Mouse (Mus musculus) lung, embryonic 14.5 days (tissue): ENCODE results near the gene Slc5a11. TPM values are rescaled to one million over a fixed set of nuclear protein-coding genes. Genes with fewer than 3 reads are reported as not detected.
A peak's percentile ranks its signal among the peaks of the same experiment; 100 is the strongest.

Experiments
- ATAC-seq: fragments of 200-750 bp; cut with Nextera tagmentation; 2 replicates; pipeline ENCODE4 v1.8.0; 2017; ENCODE audit warnings: mild to moderate bottlenecking, moderate TSS enrichment, moderate library complexity; ENCODE audit not compliant: insufficient read depth
- DNase-seq: peaks from one replicate; pipeline ENCODE4 v3.0.0-alpha.2; 2015
- H3K27ac ChIP-seq: fragments of 300-500 bp; sonication (generic); 2 replicates; pipeline ENCODE4 v1.5.1; 2014; ENCODE audit warnings: low read depth, mild to moderate bottlenecking, moderate library complexity
- H3K27me3 ChIP-seq: fragments of 300-500 bp; sonication (generic); 2 replicates; pipeline ENCODE4 v1.6.1; 2014; ENCODE audit warnings: low read length, control low read depth; ENCODE audit not compliant: insufficient read depth
- H3K36me3 ChIP-seq: fragments of 300-500 bp; sonication (generic); 2 replicates; pipeline ENCODE4 v1.6.1; 2014; ENCODE audit warnings: control low read depth; ENCODE audit not compliant: insufficient read depth
- H3K4me1 ChIP-seq: fragments of 300-500 bp; sonication (generic); 2 replicates; pipeline ENCODE4 v1.6.1; 2014; ENCODE audit warnings: antibody characterized with exemption, control low read depth; ENCODE audit not compliant: insufficient read depth
- H3K4me2 ChIP-seq: fragments of 300-500 bp; sonication (generic); 2 replicates; pipeline ENCODE4 v1.6.1; 2014; ENCODE audit warnings: mild to moderate bottlenecking
- H3K4me3 ChIP-seq: fragments of 300-500 bp; sonication (generic); 2 replicates; pipeline ENCODE4 v1.5.1; 2014; ENCODE audit warnings: low read depth, low read length
- H3K9ac ChIP-seq: fragments of 300-500 bp; sonication (generic); 2 replicates; pipeline ENCODE4 v1.6.1; 2014
- H3K9me3 ChIP-seq: fragments of 300-500 bp; sonication (generic); 2 replicates; pipeline ENCODE4 v1.6.1; 2016; ENCODE audit warnings: low read depth, low read length, control low read depth
- CTCF ChIP-seq: IDR thresholded peaks from 2 replicates; pipeline ENCODE4 v1.5.1; 2016; ENCODE audit warnings: antibody characterized with exemption, low read depth
- WGBS: fragments of 180-500 bp; shearing (Covaris S2); extraction: QIAGEN DNeasy Blood & Tissue Kit; methylation state at CpG from one replicate; pipeline ENCODE4 v1.1.7; 2014; 5-methylcytosine and 5-hydroxymethylcytosine counted together
- polyA plus RNA-seq: library from polyadenylated mRNA; unstranded; fragments of >200 nt; fragmentation: Nextera tagmentation; extraction: Ambion mirVana; gene quantifications from 2 replicates; pipeline ENCODE4 v1.2.1, GENCODE M21; 2014

Slc5a11 gene
- polyA plus RNA-seq, 1 experiment from 2014 or later, result 1.6 TPM

DNA sequence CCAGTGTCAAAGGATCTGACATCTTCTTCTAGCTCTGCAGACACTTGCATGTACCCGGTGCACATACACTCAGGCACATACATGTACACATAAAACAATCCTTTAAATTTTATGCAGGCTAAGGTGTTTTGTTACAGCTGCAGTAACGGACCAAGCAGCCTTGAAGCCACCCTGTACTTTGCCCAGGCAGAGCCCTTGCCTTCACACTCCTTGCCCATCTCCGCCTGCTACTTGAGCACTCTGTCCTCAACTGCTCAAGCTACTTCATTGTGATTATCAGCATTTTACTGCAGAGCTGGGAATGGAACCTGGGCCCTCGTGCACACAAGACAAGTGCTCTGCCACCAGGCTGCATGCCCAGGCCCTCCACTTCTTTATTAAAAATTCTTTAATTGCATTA lies 10.6 kb downstream of the Slc5a11 start:
- ATAC-seq, result no peak

DNA sequence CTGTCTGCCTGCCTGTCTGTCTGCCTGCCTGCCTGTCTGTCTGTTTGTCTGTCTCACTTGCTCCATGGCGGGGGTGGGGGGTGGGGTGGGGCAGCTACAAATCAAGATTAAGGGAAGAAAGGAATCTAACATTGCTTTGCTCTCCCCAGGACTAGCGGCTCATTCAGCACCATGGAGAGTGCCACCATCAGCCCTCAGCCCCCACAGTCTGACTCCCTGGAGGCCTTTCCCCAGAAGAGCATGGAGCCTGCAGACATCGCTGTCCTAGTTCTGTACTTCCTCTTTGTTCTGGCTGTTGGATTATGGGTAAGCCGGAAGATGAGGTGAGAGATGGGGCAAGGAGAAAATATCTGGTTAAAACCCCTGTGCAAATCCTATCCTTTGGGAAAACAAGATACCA lies 20.9 kb downstream of the Slc5a11 start:
- 22% methylated on average over 4 of the region's 4 CpGs for WGBS
- no peak for ATAC-seq

More for the DNA sequence above, 10.6 kb downstream of the Slc5a11 start:
- H3K36me3 ChIP-seq, result no peaks in the 10 kb centered on the region
- H3K27me3 ChIP-seq, result no peaks in the 10 kb centered on the region
- no peaks in the 10 kb centered on the region for H3K9me3 ChIP-seq
- WGBS, result 77% methylated on average over 4 of the region's 4 CpGs
- no peak for DNase-seq
- H3K27ac ChIP-seq, result no peak overlapping the region
- no peak overlapping the region for H3K4me3 ChIP-seq
- TF ChIP-seq CTCF, result no peak
- no peak overlapping the region for H3K4me2 ChIP-seq
- no peak overlapping the region for H3K9ac ChIP-seq
- no peaks in the 10 kb centered on the region for H3K4me1 ChIP-seq

DNA sequence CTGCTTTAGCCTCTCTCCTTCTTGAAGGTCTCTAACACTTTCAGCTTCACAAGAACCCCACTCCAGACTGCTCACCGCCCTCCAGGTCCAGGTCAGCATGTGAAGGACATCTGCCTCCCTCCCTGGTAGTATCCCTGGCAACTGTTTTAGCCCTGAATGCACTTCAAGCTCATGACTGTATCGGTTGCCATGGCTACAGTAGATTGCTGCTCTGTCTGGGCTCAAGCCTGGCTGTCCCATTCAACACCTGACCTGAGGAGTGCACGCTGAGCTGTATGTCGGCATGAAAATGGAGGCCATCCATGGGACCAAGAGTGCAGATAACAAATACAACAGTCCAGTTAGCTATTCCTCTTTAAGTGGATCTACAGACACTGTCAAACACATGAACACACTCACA lies 24.0 kb downstream of the Slc5a11 start:
- no peak for TF ChIP-seq CTCF
- no peaks in the 10 kb centered on the region for H3K9me3 ChIP-seq
- H3K27ac ChIP-seq, result no peak overlapping the region
- DNase-seq (no peak), ATAC-seq (no peak)
- H3K4me1 ChIP-seq, result no peaks in the 10 kb centered on the region
- 68% methylated on average over 4 of the region's 4 CpGs for WGBS
- H3K36me3 ChIP-seq, result no peaks in the 10 kb centered on the region
- H3K9ac ChIP-seq, result no peak overlapping the region
- H3K27me3 ChIP-seq, result no peaks in the 10 kb centered on the region
- no peak overlapping the region for H3K4me3 ChIP-seq
- H3K4me2 ChIP-seq, result no peak overlapping the region

More for the DNA sequence above, 20.9 kb downstream of the Slc5a11 start:
- Histone ChIP-seq H3K4me2 (no peak overlapping the region), H3K4me1 (no peaks in the 10 kb centered on the region), H3K27me3 (no peaks in the 10 kb centered on the region), H3K4me3 (no peak overlapping the region), H3K36me3 (no peaks in the 10 kb centered on the region), H3K9me3 (no peaks in the 10 kb centered on the region), H3K27ac (no peak overlapping the region), H3K9ac (no peak overlapping the region)
- no peak for TF ChIP-seq CTCF
- peak; percentile 80 for DNase-seq

DNA sequence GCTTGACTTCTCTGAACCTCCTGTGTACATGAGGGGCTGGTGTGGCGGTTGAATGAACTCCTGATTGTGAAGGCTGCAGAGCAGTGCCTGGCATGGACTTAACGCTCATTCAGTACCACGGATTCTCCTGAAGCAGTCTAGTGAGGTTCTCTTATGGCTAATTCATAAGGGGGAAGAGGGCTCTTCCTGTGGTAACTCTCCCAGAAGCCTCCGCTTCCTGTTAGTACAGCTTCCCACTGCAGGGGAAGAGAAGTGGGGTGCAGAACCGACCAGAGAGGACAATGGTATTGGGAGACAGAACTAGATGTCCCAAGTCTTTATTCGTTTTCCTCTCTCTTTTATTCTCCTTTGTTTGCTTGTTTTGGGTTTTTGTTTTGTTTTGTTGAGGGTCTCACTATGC lies 25.5 kb downstream of the Slc5a11 start:
- Histone ChIP-seq H3K4me3 (no peak overlapping the region), H3K36me3 (no peaks in the 10 kb centered on the region), H3K27ac (no peak overlapping the region), H3K9ac (no peak overlapping the region), H3K9me3 (no peaks in the 10 kb centered on the region), H3K27me3 (no peaks in the 10 kb centered on the region), H3K4me1 (no peaks in the 10 kb centered on the region), H3K4me2 (no peak overlapping the region)
- TF ChIP-seq CTCF, result no peak
- no peak for DNase-seq
- no peak for ATAC-seq
- 58% methylated on average over 6 of the region's 6 CpGs for WGBS

DNA sequence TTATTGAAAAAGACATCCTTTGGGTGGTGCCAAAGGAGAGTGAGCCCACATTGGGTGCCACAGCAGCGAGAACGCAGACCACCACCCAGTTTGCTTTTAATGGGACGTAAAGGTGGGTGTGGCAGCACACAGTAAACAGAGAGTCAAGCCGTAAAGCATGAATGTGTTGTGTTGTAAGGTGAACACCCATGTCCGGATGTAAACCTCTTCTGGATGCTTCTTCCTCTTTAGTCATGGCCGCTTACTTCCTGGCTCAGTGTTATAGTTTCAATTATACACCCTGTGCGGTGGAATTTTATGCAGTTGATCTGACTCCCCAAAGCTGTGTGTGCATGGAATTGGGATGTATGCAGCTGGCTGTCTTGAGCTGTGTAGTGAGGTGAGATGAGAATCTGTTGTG lies 27.7 kb downstream of the Slc5a11 start:
- Histone ChIP-seq H3K27ac (no peak overlapping the region), H3K4me3 (no peak overlapping the region), H3K27me3 (no peaks in the 10 kb centered on the region), H3K36me3 (no peaks in the 10 kb centered on the region), H3K9me3 (no peaks in the 10 kb centered on the region), H3K9ac (no peak overlapping the region), H3K4me2 (no peak overlapping the region), H3K4me1 (no peaks in the 10 kb centered on the region)
- TF ChIP-seq CTCF, result no peak
- ATAC-seq (no peak), DNase-seq (no peak)
- 82% methylated on average over 7 of the region's 7 CpGs for WGBS

DNA sequence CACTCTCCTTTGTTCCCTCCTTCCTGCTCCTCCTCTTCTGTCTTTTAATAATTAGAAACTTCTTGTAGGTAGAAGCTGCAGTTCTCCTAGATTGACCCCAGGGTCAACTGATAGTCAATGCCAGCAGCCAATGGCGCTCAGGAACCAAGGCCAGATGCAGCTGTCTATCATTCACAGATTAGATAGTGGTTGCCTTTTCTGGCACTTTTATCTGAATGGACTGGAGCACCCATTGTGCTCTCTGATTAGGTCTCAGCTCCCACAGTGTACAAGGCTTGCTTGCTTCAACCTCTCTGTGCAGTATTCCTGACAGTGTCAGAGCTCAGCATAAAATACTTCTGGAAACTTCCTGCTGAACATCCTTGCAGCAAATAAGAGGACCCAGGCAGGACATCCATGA lies 30.3 kb downstream of the Slc5a11 start:
- WGBS, result 44% methylated on average over 1 of the region's 1 CpGs
- H3K4me2 ChIP-seq, result no peak overlapping the region
- DNase-seq (no peak), ATAC-seq (no peak)
- no peak overlapping the region for H3K9ac ChIP-seq
- H3K27me3 ChIP-seq, result no peaks in the 10 kb centered on the region
- no peak overlapping the region for H3K27ac ChIP-seq
- H3K36me3 ChIP-seq, result no peaks in the 10 kb centered on the region
- no peaks in the 10 kb centered on the region for H3K4me1 ChIP-seq
- H3K4me3 ChIP-seq, result no peak overlapping the region
- no peak for TF ChIP-seq CTCF
- H3K9me3 ChIP-seq, result no peaks in the 10 kb centered on the region

DNA sequence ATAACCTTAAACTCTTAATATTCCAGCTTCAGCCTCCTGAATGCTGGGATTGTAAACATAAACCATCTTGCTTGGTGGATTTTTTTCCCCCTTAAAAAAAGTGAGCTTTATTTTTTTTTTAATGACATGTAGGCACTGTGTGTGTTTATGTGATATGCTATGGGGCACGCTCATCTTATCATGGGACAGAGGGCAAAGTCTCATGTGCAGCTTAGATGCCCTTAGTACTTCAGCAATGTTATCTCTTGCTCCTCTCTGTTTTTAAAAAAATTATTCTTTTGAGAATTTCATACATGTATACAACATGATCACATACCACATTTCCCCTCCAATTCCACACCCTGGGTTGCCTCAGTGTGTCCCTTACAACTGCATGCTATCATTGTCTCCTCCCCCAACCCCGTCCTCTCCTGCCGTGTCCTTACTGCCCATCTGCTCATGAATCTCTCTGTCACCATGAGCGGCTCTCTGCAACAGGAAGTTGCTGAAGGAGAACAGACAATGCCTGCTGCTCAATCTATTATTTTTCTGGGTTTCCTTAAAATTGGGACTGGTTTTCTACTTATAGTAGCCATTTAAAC lies 32.0 kb downstream of the Slc5a11 start:
- ATAC-seq (no peak), DNase-seq (no peak)
- H3K9me3 ChIP-seq, result no peaks in the 10 kb centered on the region
- H3K4me3 ChIP-seq, result no peak overlapping the region
- H3K4me2 ChIP-seq, result no peak overlapping the region
- no peaks in the 10 kb centered on the region for H3K27me3 ChIP-seq
- no peaks in the 10 kb centered on the region for H3K4me1 ChIP-seq
- no peak overlapping the region for H3K27ac ChIP-seq
- no peak overlapping the region for H3K9ac ChIP-seq
- WGBS, result 43% methylated on average over 4 of the region's 4 CpGs
- no peak for TF ChIP-seq CTCF
- no peaks in the 10 kb centered on the region for H3K36me3 ChIP-seq

DNA sequence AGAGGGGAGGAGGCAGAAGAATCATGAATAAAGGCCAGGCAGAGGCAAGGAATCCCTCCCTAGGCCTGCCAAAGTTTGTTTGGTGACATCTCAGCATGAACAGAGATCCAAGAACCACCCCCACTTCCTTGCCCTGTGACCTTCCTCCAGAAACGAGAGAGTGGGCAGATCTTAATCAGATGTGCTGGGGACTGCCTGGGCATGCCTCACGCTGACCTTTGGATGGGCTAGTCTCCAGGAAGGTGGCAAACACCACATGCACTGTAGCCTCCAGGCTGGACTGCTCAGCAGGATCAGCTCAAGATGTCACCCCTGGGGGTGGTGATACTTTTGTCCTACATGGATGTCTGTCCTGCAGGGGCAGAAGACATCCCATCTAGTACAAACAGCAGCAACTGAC lies 33.6 kb downstream of the Slc5a11 start:
- no peak overlapping the region for H3K27ac ChIP-seq
- H3K9me3 ChIP-seq, result no peaks in the 10 kb centered on the region
- no peak overlapping the region for H3K4me2 ChIP-seq
- H3K36me3 ChIP-seq, result no peaks in the 10 kb centered on the region
- no peaks in the 10 kb centered on the region for H3K4me1 ChIP-seq
- H3K9ac ChIP-seq, result no peak overlapping the region
- no peak overlapping the region for H3K4me3 ChIP-seq
- no peak for ATAC-seq
- no peak for DNase-seq
- no peak for TF ChIP-seq CTCF
- no peaks in the 10 kb centered on the region for H3K27me3 ChIP-seq
- 30% methylated on average over 2 of the region's 2 CpGs for WGBS
